Mouse (Mus musculus): Measurements from ENCODE around the gene Ccdc167. TPM values are rescaled to one million over a fixed set of nuclear protein-coding genes. Genes with fewer than 3 reads are reported as not detected.
A peak's percentile ranks its signal among the peaks of the same experiment; 100 is the strongest.

Ccdc167 gene
- polyA plus RNA-seq, 1 experiment from 2014 or later, result 12.4 TPM

GRCm38 (mm10) chr17:29694516-29694915 is 22.3 kb downstream of the Ccdc167 start:
- Histone ChIP-seq H3K27me3 (no peaks in the 10 kb centered on the region), H3K9me3 (no peaks in the 10 kb centered on the region), H3K4me3 (no peak overlapping the region), H3K4me1 (no peaks in the 10 kb centered on the region), H3K36me3 (peaks cover 59% of the 10 kb centered on the region), H3K27ac (replicated peaks) (no peak overlapping the region), H3K9ac (replicated peaks) (no peak overlapping the region), H3K4me2 (replicated peaks) (no peak overlapping the region)
- 79% methylated on average over 4 of the region's 4 CpGs for WGBS
- ATAC-seq (replicated peaks), result no peak

DNA sequence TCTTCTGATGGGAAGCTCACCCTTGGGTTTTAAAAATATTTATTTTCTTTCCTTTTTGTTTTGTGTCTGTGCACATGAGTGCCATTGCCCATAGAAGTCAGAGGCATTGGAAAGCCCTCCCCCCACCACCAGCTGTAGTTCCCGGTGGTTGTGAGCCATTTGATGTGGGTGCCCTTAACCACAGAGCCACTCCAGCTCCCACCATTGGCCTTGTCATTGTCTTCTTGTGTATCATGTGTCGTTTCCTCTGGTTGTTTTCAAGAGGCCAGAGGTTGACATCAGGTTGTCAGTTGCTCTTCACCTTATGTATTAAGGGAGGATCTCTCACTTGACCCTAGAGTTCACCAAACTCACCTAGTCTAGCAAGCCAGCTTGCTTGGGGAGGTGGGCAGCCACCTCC is 23.3 kb downstream of the Ccdc167 start:
- no peak overlapping the region for H3K27ac ChIP-seq (replicated peaks)
- no peaks in the 10 kb centered on the region; the same call in 1 of the 2 replicates for H3K4me1 ChIP-seq
- H3K4me3 ChIP-seq, result no peak overlapping the region
- H3K27me3 ChIP-seq, result no peaks in the 10 kb centered on the region
- peaks cover 56% of the 10 kb centered on the region for H3K36me3 ChIP-seq
- H3K4me2 ChIP-seq (replicated peaks), result no peak overlapping the region
- no peaks in the 10 kb centered on the region for H3K9me3 ChIP-seq
- H3K9ac ChIP-seq (replicated peaks), result no peak overlapping the region
- 70% methylated on average over 2 of the region's 2 CpGs for WGBS
- ATAC-seq (replicated peaks), result no peak

DNA sequence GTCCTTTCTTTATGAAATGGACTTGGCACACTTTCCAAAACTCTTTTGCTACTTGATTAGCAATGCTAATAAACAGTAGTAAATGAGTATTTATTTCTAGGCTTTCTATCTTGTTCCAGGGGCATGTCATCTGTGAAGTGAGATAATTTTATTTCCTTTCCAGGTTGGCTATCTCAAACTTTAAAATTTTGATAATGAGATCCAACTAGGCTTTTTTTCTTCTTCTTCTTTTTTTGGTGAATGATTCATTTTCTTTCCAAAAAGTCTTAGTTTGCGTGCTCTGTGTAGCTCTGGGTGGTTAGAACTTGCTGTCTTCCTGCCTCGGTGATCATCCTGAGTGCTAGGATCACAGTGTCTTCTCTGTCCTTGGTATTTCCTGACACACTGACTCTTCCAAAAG is 24.0 kb downstream of the Ccdc167 start:
- H3K4me3 ChIP-seq, result no peak overlapping the region
- H3K27ac ChIP-seq (replicated peaks), result no peak overlapping the region
- no peaks in the 10 kb centered on the region for H3K9me3 ChIP-seq
- no peaks in the 10 kb centered on the region for H3K27me3 ChIP-seq
- peaks cover 1% of the 10 kb centered on the region; the same call in 1 of the 2 replicates for H3K4me1 ChIP-seq
- peaks cover 54% of the 10 kb centered on the region for H3K36me3 ChIP-seq
- H3K4me2 ChIP-seq (replicated peaks), result no peak overlapping the region
- no peak overlapping the region for H3K9ac ChIP-seq (replicated peaks)
- no peak for ATAC-seq (replicated peaks)
- 97% methylated on average over 2 of the region's 2 CpGs for WGBS

DNA sequence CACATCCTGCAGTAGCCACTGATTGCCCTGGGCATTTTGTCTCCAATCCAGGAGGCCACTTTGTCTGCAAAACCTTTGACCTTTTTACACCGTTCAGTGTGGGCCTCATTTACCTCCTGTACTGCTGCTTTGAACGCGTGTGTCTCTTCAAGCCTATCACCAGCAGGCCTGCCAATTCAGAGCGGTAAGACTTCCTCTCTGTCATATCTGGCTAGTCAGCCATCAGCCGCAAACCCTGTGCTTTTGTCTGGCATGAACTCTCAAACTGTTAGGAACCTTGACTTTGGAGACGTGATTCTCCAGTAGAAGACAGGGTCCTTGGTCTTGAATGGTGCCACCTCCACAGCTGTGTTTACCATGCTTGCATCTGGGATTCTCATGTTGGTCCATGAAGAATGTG is 26.6 kb downstream of the Ccdc167 start:
- no peak overlapping the region for H3K9ac ChIP-seq (replicated peaks)
- 82% methylated on average over 6 of the region's 6 CpGs for WGBS
- peaks cover 60% of the 10 kb centered on the region for H3K36me3 ChIP-seq
- H3K27me3 ChIP-seq, result no peaks in the 10 kb centered on the region
- H3K4me1 ChIP-seq, result peaks cover 6% of the 10 kb centered on the region; the same call in 1 of the 2 replicates
- ATAC-seq (replicated peaks), result no peak
- H3K4me2 ChIP-seq (replicated peaks), result no peak overlapping the region
- H3K4me3 ChIP-seq, result no peak overlapping the region
- H3K27ac ChIP-seq (replicated peaks), result no peak overlapping the region
- no peaks in the 10 kb centered on the region for H3K9me3 ChIP-seq

- H3K4me1 ChIP-seq, result peaks cover 6% of the 10 kb centered on the region; the same call in 1 of the 2 replicates
- H3K4me2 ChIP-seq (replicated peaks), result no peak overlapping the region
- H3K4me3 ChIP-seq, result no peak overlapping the region
- no peak overlapping the region for H3K9ac ChIP-seq (replicated peaks)
- H3K27me3 ChIP-seq, result no peaks in the 10 kb centered on the region
- 87% methylated on average over 10 of the region's 10 CpGs for WGBS
- peak overlapping the region; percentile 56 for H3K27ac ChIP-seq (replicated peaks)
- H3K36me3 ChIP-seq, result peaks cover 55% of the 10 kb centered on the region
- ATAC-seq (replicated peaks), result no peak
- H3K9me3 ChIP-seq, result no peaks in the 10 kb centered on the region
Observed at GRCm38 (mm10) chr17:29688610-29689009, 28.2 kb downstream of the Ccdc167 start.

DNA sequence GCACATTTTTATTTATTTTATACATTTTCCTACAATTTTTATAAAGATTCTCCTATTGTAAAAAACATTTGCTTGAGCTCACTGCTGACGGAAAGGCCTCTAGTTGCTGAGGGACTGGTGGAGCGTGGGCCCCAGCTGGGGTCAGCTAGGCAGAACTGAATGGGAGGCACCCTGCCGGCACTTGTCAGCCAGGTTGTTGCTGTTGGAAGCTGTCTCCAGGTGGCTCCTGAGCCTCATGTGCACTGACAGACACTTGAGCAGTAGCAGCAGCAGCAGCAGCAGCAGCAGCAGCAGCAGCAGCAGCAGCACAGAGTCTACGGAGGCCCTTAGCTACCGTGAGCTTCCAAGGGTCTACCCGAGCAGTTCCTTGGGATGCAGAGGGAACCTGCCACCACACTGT is 29.5 kb downstream of the Ccdc167 start:
- Histone ChIP-seq H3K4me2 (replicated peaks) (no peak overlapping the region), H3K4me3 (no peak overlapping the region), H3K9ac (replicated peaks) (no peak overlapping the region), H3K4me1 (peaks cover 6% of the 10 kb centered on the region; the same call in 1 of the 2 replicates), H3K27me3 (no peaks in the 10 kb centered on the region), H3K27ac (replicated peaks) (peak overlapping the region; percentile 65), H3K9me3 (no peaks in the 10 kb centered on the region), H3K36me3 (peaks cover 63% of the 10 kb centered on the region)
- no peak for ATAC-seq (replicated peaks)
- 88% methylated on average over 6 of the region's 6 CpGs for WGBS

GRCm38 (mm10) chr17:29686771-29687170 is 30.1 kb downstream of the Ccdc167 start:
- ATAC-seq (replicated peaks), result no peak
- no peak overlapping the region for H3K4me2 ChIP-seq (replicated peaks)
- H3K4me1 ChIP-seq, result peaks cover 6% of the 10 kb centered on the region; the same call in 1 of the 2 replicates
- H3K9ac ChIP-seq (replicated peaks), result no peak overlapping the region
- no peaks in the 10 kb centered on the region for H3K9me3 ChIP-seq
- H3K27me3 ChIP-seq, result no peaks in the 10 kb centered on the region
- 97% methylated on average over 5 of the region's 5 CpGs for WGBS
- peaks cover 67% of the 10 kb centered on the region for H3K36me3 ChIP-seq
- no peak overlapping the region for H3K4me3 ChIP-seq
- no peak overlapping the region for H3K27ac ChIP-seq (replicated peaks)

- Histone ChIP-seq H3K4me2 (replicated peaks) (no peak overlapping the region), H3K36me3 (peaks cover 61% of the 10 kb centered on the region), H3K9ac (replicated peaks) (no peak overlapping the region), H3K9me3 (no peaks in the 10 kb centered on the region), H3K27me3 (no peaks in the 10 kb centered on the region), H3K4me3 (no peak overlapping the region), H3K4me1 (peaks cover 22% of the 10 kb centered on the region), H3K27ac (replicated peaks) (no peak overlapping the region)
- 94% methylated on average over 4 of the region's 4 CpGs for WGBS
- ATAC-seq (replicated peaks), result no peak
Observed at GRCm38 (mm10) chr17:29684275-29684674, 32.6 kb downstream of the Ccdc167 start.

DNA sequence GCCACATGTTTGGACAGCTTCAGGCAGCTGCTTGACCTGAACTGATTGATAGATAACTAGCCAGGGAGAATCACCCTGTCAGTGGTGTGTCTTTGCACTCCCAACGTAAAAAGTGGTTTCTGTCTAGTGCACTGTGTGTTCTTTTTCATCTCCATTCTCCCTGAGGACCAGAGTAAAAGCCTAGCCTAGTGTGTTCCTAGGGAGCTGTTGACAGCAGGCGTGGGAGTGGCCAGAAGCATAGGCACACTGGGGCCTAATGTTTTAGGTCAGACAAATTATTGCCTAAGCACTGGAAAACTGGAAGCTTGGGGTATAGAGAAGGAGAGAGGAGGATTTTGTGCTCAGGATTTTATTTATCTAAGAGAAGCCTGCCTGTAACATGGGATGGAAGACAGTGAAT is 33.7 kb downstream of the Ccdc167 start:
- H3K36me3 ChIP-seq, result peaks cover 64% of the 10 kb centered on the region
- no peaks in the 10 kb centered on the region for H3K9me3 ChIP-seq
- 84% methylated on average over 2 of the region's 2 CpGs for WGBS
- ATAC-seq (replicated peaks), result no peak
- no peak overlapping the region for H3K4me3 ChIP-seq
- no peak overlapping the region for H3K4me2 ChIP-seq (replicated peaks)
- H3K9ac ChIP-seq (replicated peaks), result no peak overlapping the region
- no peak overlapping the region for H3K27ac ChIP-seq (replicated peaks)
- H3K27me3 ChIP-seq, result no peaks in the 10 kb centered on the region
- peaks cover 27% of the 10 kb centered on the region for H3K4me1 ChIP-seq

GRCm38 (mm10) chr17:29682261-29682660 is 34.6 kb downstream of the Ccdc167 start:
- peaks cover 65% of the 10 kb centered on the region for H3K36me3 ChIP-seq
- H3K27me3 ChIP-seq, result no peaks in the 10 kb centered on the region
- H3K9me3 ChIP-seq, result no peaks in the 10 kb centered on the region
- H3K27ac ChIP-seq (replicated peaks), result no peak overlapping the region
- peaks cover 21% of the 10 kb centered on the region for H3K4me1 ChIP-seq
- ATAC-seq (replicated peaks), result no peak
- H3K4me2 ChIP-seq (replicated peaks), result no peak overlapping the region
- H3K9ac ChIP-seq (replicated peaks), result no peak overlapping the region
- H3K4me3 ChIP-seq, result no peak overlapping the region
- 71% methylated on average over 7 of the region's 7 CpGs for WGBS

DNA sequence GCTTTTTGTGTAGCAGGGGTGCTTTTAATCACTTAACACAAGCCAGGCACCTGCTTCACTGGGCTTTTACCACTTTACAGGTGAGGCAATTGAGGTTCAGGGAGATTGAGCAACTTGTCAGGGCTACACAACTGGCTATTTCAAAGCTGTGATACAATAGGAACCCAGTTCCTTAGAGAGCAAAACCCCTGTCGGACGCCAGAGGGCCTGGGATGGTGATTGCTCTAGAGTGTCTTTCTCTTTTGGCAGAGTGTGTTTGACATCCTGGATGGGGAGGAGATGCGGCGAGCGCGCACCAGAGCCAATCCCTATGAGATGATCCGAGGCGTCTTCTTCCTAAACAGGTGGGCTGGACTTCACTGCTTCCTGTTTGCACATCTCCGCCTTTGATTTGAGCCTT is 35.2 kb downstream of the Ccdc167 start:
- no peak for ATAC-seq (replicated peaks)
- H3K36me3 ChIP-seq, result peaks cover 65% of the 10 kb centered on the region

GRCm38 (mm10) chr17:29680921-29681320 is 35.9 kb downstream of the Ccdc167 start:
- H3K9ac ChIP-seq (replicated peaks), result no peak overlapping the region
- no peak for ATAC-seq (replicated peaks)
- WGBS, result 92% methylated on average over 2 of the region's 2 CpGs
- peaks cover 65% of the 10 kb centered on the region for H3K36me3 ChIP-seq
- H3K4me1 ChIP-seq, result peaks cover 21% of the 10 kb centered on the region
- no peaks in the 10 kb centered on the region for H3K27me3 ChIP-seq
- no peak overlapping the region for H3K4me2 ChIP-seq (replicated peaks)
- H3K4me3 ChIP-seq, result no peak overlapping the region
- peak overlapping the region; percentile 87 for H3K27ac ChIP-seq (replicated peaks)
- no peaks in the 10 kb centered on the region for H3K9me3 ChIP-seq

More for the DNA sequence above, 35.2 kb downstream of the Ccdc167 start:
- Histone ChIP-seq H3K4me2 (replicated peaks) (no peak overlapping the region), H3K9ac (replicated peaks) (no peak overlapping the region), H3K9me3 (no peaks in the 10 kb centered on the region), H3K4me1 (peaks cover 21% of the 10 kb centered on the region), H3K27ac (replicated peaks) (no peak overlapping the region), H3K27me3 (no peaks in the 10 kb centered on the region), H3K4me3 (no peak overlapping the region)
- WGBS, result 92% methylated on average over 9 of the region's 9 CpGs

DNA sequence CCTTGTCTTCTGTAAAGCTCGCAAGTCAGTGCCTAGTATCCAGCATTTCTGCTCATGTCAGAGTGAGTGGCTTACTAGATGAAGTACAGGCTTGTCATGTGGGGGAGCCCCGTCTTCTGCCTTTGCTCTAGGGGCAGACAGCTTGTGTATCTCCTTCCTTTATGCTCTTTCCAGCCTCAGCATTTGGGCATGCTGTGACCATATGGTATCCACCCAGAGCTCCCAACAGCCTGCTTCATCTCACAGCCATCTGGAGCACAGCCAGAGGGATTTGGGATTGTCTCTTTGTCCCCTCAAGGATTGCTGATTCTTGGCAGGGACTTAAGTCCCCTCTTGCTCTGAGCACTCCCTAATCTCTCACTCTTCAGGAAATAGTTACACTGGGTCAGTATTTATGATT is 36.7 kb downstream of the Ccdc167 start:
- Histone ChIP-seq H3K4me2 (replicated peaks) (no peak overlapping the region), H3K4me3 (no peak overlapping the region), H3K4me1 (peaks cover 21% of the 10 kb centered on the region), H3K27me3 (no peaks in the 10 kb centered on the region), H3K36me3 (peaks cover 66% of the 10 kb centered on the region), H3K9ac (replicated peaks) (no peak overlapping the region), H3K27ac (replicated peaks) (peak overlapping the region; percentile 87), H3K9me3 (no peaks in the 10 kb centered on the region)
- ATAC-seq (replicated peaks), result peak; percentile 89
- 53% methylated on average over 2 of the region's 2 CpGs for WGBS

Data from forebrain, embryonic 15.5 days (tissue).